Comparison of ENCODE assay signal across 21 mouse cellular contexts in the genomic region with DNA sequence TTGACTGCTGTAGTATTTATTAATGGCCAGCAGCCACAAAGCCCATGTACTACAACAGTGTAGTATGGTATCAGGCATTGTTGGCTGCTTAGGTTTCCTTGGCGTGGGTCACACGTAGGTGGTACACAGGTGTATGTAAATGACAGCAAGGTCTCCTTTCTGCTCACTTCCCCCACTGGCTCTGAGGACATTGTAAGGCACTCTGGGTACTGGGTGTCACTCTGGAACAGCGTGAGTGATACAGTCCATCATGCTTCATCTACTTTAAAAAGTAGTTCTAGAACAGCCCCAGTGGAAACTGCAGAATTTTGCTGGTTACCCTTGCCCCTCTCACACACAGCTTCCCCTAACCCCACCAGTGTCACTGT.
DNase-seq lines count a peak whose midpoint lies in the region; ATAC-seq and TF ChIP-seq lines count a peak whose summit lies in the region.
"Had no signal": no experiment of that assay in that cellular context is flagged by ENCODE, and none has a peak within 500 bp of the region (broad histone marks: within the 10 kb centered on the region; RNA-seq: fewer than 3 reads in every experiment).

No protein-coding gene starts in this region.

- WGBS in limb, embryonic 12.5 days, result 82% methylated on average over 3 of the region's 3 CpGs
- 89% methylated on average over 3 of the region's 3 CpGs for whole genome bisulfite sequencing in limb, embryonic 10.5 days
- 44% methylated on average over 3 of the region's 3 CpGs for WGBS in bone marrow, adult 2 months

- TF ChIP-seq POLR2A in bone marrow, adult 2 months (IDR thresholded peaks at IDR 0.05; ENCODE audit: borderline replicate concordance, control insufficient read depth, low read depth, low read length), result no peak

- DNase-seq in limb, embryonic 10.5 days (ENCODE audit: low spot score), result no peak
- peak; percentile 64 to 66 for DNase-seq in spleen, postnatal 36 days (ENCODE audit: low spot score in 2 of 2)
- no peak for DNase-seq in spleen, adult 18-20 months
- DNase-seq in splenic B cell, adult 2 months (ENCODE audit: low read depth, low spot score), result peak; percentile 79
- DNase-seq in heart, postnatal 4 days, result no peak
- DNase-seq: adrenal gland, adult 8-10 months; adrenal gland, postnatal 25 days; gastrocnemius, postnatal 10 days; gastrocnemius, postnatal 36 days; heart, adult 2 months; heart, postnatal 14 days had no signal

- H3K9me3 ChIP-seq in limb, embryonic 12.5 days, result no peaks in the 10 kb centered on the region
- H3K9me3 ChIP-seq in limb, embryonic 10.5 days (replicated peaks), result no peaks in the 10 kb centered on the region
- H3K9me3 ChIP-seq: forebrain, embryonic 10.5 days; forebrain, embryonic 13.5 days; heart, embryonic 10.5 days; heart, embryonic 13.5 days; hindbrain, embryonic 15.5 days had no signal

- H3K36me3 ChIP-seq in limb, embryonic 12.5 days, result no peaks in the 10 kb centered on the region
- H3K36me3 ChIP-seq in limb, embryonic 10.5 days, result no peaks in the 10 kb centered on the region
- no peaks in the 10 kb centered on the region for H3K36me3 ChIP-seq in splenic B cell, adult 2 months (ENCODE audit: control insufficient read depth, insufficient read depth, low read length, poor library complexity, severe bottlenecking)
- H3K36me3 ChIP-seq: forebrain, embryonic 10.5 days; heart, embryonic 10.5 days; heart, embryonic 13.5 days; hindbrain, embryonic 15.5 days had no signal

- H3K27ac ChIP-seq in limb, embryonic 12.5 days, result peak overlapping the region; percentile 8; the same call in 1 of the 2 replicates
- no peak overlapping the region for H3K27ac ChIP-seq in limb, embryonic 10.5 days
- peak overlapping the region; percentile 92 for H3K27ac ChIP-seq in bone marrow, adult 2 months (ENCODE audit: control insufficient read depth, insufficient read depth, low read depth, low read length, poor library complexity)
- H3K27ac ChIP-seq: forebrain, embryonic 13.5 days; heart, adult 2 months; heart, embryonic 10.5 days; heart, embryonic 13.5 days; hindbrain, embryonic 15.5 days had no signal

- H3K27me3 ChIP-seq in limb, embryonic 12.5 days, result peaks cover 28% of the 10 kb centered on the region
- H3K27me3 ChIP-seq in limb, embryonic 10.5 days (ENCODE audit: low read depth, poor library complexity, severe bottlenecking), result no peaks in the 10 kb centered on the region
- no peaks in the 10 kb centered on the region for H3K27me3 ChIP-seq in splenic B cell, adult 2 months (ENCODE audit: control insufficient read depth, insufficient read depth, low read length, poor library complexity, severe bottlenecking)
- H3K27me3 ChIP-seq: forebrain, embryonic 13.5 days; hindbrain, embryonic 15.5 days had no signal

- peaks cover 37% of the 10 kb centered on the region for H3K4me1 ChIP-seq in limb, embryonic 12.5 days (replicated peaks)
- H3K4me1 ChIP-seq in limb, embryonic 10.5 days, result peaks cover 40% of the 10 kb centered on the region
- H3K4me1 ChIP-seq in bone marrow, adult 2 months (ENCODE audit: control insufficient read depth, insufficient read depth, low read length), result peaks cover 10% of the 10 kb centered on the region
- H3K4me1 ChIP-seq: heart, embryonic 10.5 days; heart, embryonic 13.5 days; hindbrain, embryonic 15.5 days had no signal

- no peak overlapping the region for H3K4me3 ChIP-seq in limb, embryonic 12.5 days (replicated peaks)
- no peak overlapping the region for H3K4me3 ChIP-seq in limb, embryonic 10.5 days
- no peak overlapping the region for H3K4me3 ChIP-seq in bone marrow, adult 2 months (replicated peaks; ENCODE audit: control insufficient read depth, low read depth, low read length)
- H3K4me3 ChIP-seq: forebrain, embryonic 10.5 days; forebrain, embryonic 13.5 days; heart, adult 2 months; heart, embryonic 10.5 days; heart, embryonic 13.5 days; hindbrain, embryonic 15.5 days had no signal

- no peak for ATAC-seq in limb, embryonic 12.5 days (ENCODE audit: insufficient number of reproducible peaks, insufficient read depth, low FRiP score, low TSS enrichment, low read depth)
- ATAC-seq: activated CD4-positive, CD25-positive, alpha-beta regulatory T cell, adult 4 months; CD4-positive, CD25-positive, alpha-beta regulatory T cell, adult 4 months; forebrain, embryonic 13.5 days; forebrain, embryonic 16.5 days had no signal

- no peak for TF ChIP-seq CTCF in bone marrow, adult 2 months (IDR thresholded peaks at IDR 0.05; ENCODE audit: control insufficient read depth, insufficient read depth, low read length)

- H3K4me2 ChIP-seq in limb, embryonic 12.5 days, result no peak overlapping the region
- H3K4me2 ChIP-seq: forebrain, embryonic 13.5 days; heart, embryonic 13.5 days; hindbrain, embryonic 15.5 days had no signal

- H3K9ac ChIP-seq in limb, embryonic 12.5 days (replicated peaks), result no peak overlapping the region
- H3K9ac ChIP-seq: forebrain, embryonic 13.5 days; heart, embryonic 13.5 days; hindbrain, embryonic 15.5 days had no signal

Comparison
In these comparisons a context has a peak if more than half of its experiments do, and no peak if none do; other contexts are left out.
1. DNase-seq: peak in spleen, postnatal 36 days (2 of 2) and splenic B cell, adult 2 months (single experiment); none in limb, embryonic 10.5 days (single experiment), spleen, adult 18-20 months (0 of 2) and heart, postnatal 4 days (single experiment).